Mouse (Mus musculus): ENCODE results near the gene Kcna2. TPM values are rescaled to one million over a fixed set of nuclear protein-coding genes. Genes with fewer than 3 reads are reported as not detected.

Kcna2 gene
- polyA plus RNA-seq, 1 experiment from 2014 or later = 0.05 TPM

DNA sequence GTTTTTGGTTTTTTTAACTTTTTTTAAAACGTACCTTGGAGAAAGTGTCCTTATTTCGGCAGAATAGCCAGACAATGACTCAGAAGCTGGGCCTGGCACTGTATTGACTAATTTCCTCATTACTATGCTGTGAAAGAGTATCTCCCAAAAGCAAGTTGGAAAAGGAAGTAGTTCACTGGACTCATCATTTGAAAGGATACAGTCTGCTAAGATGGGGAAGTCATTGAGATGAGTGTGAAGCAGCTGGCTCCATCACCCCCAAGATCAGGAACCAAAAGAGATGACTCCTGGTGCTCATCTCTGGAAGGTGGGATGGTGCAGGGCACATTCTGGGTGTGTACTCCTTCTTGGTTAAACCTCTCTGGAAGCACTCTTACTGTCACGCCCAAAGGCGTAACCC lies 13.5 kb upstream of the Kcna2 start:
- 87% methylated on average over 4 of the region's 4 CpGs for WGBS

GRCm38 (mm10) chr3:107088820-107089219 lies 12.1 kb upstream of the Kcna2 start:
- WGBS = 89% methylated on average over 3 of the region's 3 CpGs
- TF ChIP-seq CTCF (IDR thresholded peaks at IDR 0.05; ENCODE audit: low read depth) = no peak
- H3K36me3 ChIP-seq (ENCODE audit: control insufficient read depth, insufficient read depth) = no peaks in the 10 kb centered on the region

More for the DNA sequence above, 13.5 kb upstream of the Kcna2 start:
- Histone ChIP-seq H3K4me2 (replicated peaks; ENCODE audit: low read depth) (no peak overlapping the region), H3K9me3 (ENCODE audit: control insufficient read depth) (no peaks in the 10 kb centered on the region), H3K36me3 (ENCODE audit: control insufficient read depth, insufficient read depth) (no peaks in the 10 kb centered on the region), H3K9ac (ENCODE audit: low read depth, low read length) (no peak overlapping the region), H3K27ac (ENCODE audit: low read depth, low read length) (no peak overlapping the region), H3K4me1 (replicated peaks; ENCODE audit: control insufficient read depth, insufficient read depth, low read length) (no peaks in the 10 kb centered on the region), H3K4me3 (ENCODE audit: low read depth, low read length) (no peak overlapping the region), H3K27me3 (replicated peaks; ENCODE audit: control insufficient read depth, insufficient read depth, low read length) (no peaks in the 10 kb centered on the region)
- no peak for TF ChIP-seq CTCF (IDR thresholded peaks at IDR 0.05; ENCODE audit: low read depth)
- no peak for ATAC-seq

GRCm38 (mm10) chr3:107089475-107089874 lies 11.5 kb upstream of the Kcna2 start:
- TF ChIP-seq CTCF (IDR thresholded peaks at IDR 0.05; ENCODE audit: low read depth) = no peak
- ATAC-seq = no peak
- no peak overlapping the region for H3K4me2 ChIP-seq (replicated peaks; ENCODE audit: low read depth)
- 61% methylated on average over 3 of the region's 3 CpGs for WGBS
- no peaks in the 10 kb centered on the region for H3K27me3 ChIP-seq (replicated peaks; ENCODE audit: control insufficient read depth, insufficient read depth, low read length)
- no peaks in the 10 kb centered on the region for H3K4me1 ChIP-seq (replicated peaks; ENCODE audit: control insufficient read depth, insufficient read depth, low read length)
- no peaks in the 10 kb centered on the region for H3K36me3 ChIP-seq (ENCODE audit: control insufficient read depth, insufficient read depth)
- no peak overlapping the region for H3K9ac ChIP-seq (ENCODE audit: low read depth, low read length)
- no peak overlapping the region for H3K4me3 ChIP-seq (ENCODE audit: low read depth, low read length)
- H3K27ac ChIP-seq (ENCODE audit: low read depth, low read length) = no peak overlapping the region
- no peaks in the 10 kb centered on the region for H3K9me3 ChIP-seq (ENCODE audit: control insufficient read depth)

More at GRCm38 (mm10) chr3:107088820-107089219, 12.1 kb upstream of the Kcna2 start:
- no peak overlapping the region for H3K27ac ChIP-seq (ENCODE audit: low read depth, low read length)
- no peak for ATAC-seq
- no peaks in the 10 kb centered on the region for H3K9me3 ChIP-seq (ENCODE audit: control insufficient read depth)
- H3K4me3 ChIP-seq (ENCODE audit: low read depth, low read length) = no peak overlapping the region
- H3K27me3 ChIP-seq (replicated peaks; ENCODE audit: control insufficient read depth, insufficient read depth, low read length) = no peaks in the 10 kb centered on the region
- no peaks in the 10 kb centered on the region for H3K4me1 ChIP-seq (replicated peaks; ENCODE audit: control insufficient read depth, insufficient read depth, low read length)
- no peak overlapping the region for H3K4me2 ChIP-seq (replicated peaks; ENCODE audit: low read depth)
- no peak overlapping the region for H3K9ac ChIP-seq (ENCODE audit: low read depth, low read length)

- Histone ChIP-seq H3K9ac (ENCODE audit: low read depth, low read length) (no peak overlapping the region), H3K9me3 (ENCODE audit: control insufficient read depth) (no peaks in the 10 kb centered on the region), H3K27me3 (replicated peaks; ENCODE audit: control insufficient read depth, insufficient read depth, low read length) (no peaks in the 10 kb centered on the region), H3K4me1 (replicated peaks; ENCODE audit: control insufficient read depth, insufficient read depth, low read length) (no peaks in the 10 kb centered on the region), H3K4me3 (ENCODE audit: low read depth, low read length) (no peak overlapping the region), H3K27ac (ENCODE audit: low read depth, low read length) (no peak overlapping the region), H3K36me3 (ENCODE audit: control insufficient read depth, insufficient read depth) (no peaks in the 10 kb centered on the region), H3K4me2 (replicated peaks; ENCODE audit: low read depth) (no peak overlapping the region)
- 67% methylated on average over 7 of the region's 7 CpGs for WGBS
- TF ChIP-seq CTCF (IDR thresholded peaks at IDR 0.05; ENCODE audit: low read depth) = no peak
- no peak for ATAC-seq
These were observed 10.9 kb upstream of the Kcna2 start for GRCm38 (mm10) chr3:107090001-107090400.

DNA sequence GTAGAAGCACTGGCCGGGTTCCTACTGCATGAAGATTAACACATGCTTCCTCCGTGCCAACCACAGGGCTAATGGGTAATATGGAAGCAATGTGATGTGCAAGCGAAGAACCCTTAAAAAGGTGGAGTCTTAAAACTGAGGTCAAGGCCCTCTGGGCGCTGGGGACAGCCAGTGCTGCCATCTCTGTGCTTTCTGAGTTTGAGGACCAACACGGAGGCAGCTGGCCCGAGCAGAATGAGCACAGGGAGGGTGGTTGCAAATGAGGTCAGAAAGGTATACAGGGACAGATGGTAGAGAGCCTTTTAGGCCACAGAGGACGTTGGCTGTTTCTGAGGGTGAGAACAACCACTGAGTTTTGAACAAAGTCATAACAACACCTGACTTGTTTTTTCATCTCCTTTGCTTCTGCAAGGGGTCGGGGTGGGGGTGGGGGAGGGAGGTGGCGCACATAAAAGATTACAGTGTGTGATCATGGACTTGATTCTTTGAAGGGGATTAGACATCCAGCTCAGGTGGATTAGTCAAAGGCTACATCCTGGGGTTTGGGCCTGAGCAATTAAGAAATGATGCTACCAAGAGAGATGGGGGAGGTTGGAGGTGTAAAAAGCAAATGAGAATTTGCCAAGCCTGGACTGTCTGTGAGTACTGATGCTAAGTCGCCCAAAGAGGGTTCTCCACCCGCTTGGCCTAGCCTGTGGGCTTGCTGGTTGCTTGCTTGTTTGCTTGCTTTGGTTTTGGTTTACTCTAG lies 10.4 kb upstream of the Kcna2 start:
- WGBS = 62% methylated on average over 11 of the region's 11 CpGs
- Histone ChIP-seq H3K4me1 (replicated peaks; ENCODE audit: control insufficient read depth, insufficient read depth, low read length) (no peaks in the 10 kb centered on the region), H3K36me3 (ENCODE audit: control insufficient read depth, insufficient read depth) (no peaks in the 10 kb centered on the region), H3K4me2 (replicated peaks; ENCODE audit: low read depth) (no peak overlapping the region), H3K9ac (ENCODE audit: low read depth, low read length) (no peak overlapping the region), H3K27me3 (replicated peaks; ENCODE audit: control insufficient read depth, insufficient read depth, low read length) (0 out of 2 replicates have a peak, but pooled peaks cover 2% of the 10 kb centered on the region), H3K9me3 (ENCODE audit: control insufficient read depth) (no peaks in the 10 kb centered on the region), H3K27ac (ENCODE audit: low read depth, low read length) (no peak overlapping the region), H3K4me3 (ENCODE audit: low read depth, low read length) (no peak overlapping the region)
- TF ChIP-seq CTCF (IDR thresholded peaks at IDR 0.05; ENCODE audit: low read depth) = no peak
- ATAC-seq = no peak

DNA sequence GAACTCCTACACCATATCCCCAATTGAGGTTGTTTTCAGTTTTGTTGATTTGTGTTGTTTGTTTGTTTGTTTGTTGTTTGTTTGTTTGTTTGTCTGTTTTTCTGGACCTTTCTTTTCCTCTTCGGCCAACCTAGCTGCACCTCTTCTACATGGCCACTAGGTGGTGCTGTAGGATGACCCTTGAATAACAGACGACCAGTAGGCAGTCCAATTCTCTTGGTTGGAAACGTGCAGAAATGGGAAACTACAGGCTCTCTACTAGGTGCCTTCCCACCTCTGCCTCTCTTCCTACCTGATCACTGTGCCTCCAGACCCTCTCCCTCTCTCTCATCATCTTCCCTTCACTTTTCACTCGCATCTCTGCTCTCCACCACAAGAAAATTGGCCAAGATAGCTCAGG lies 6.9 kb upstream of the Kcna2 start:
- TF ChIP-seq CTCF (IDR thresholded peaks at IDR 0.05; ENCODE audit: low read depth) = peak; percentile 92
- no peak overlapping the region for H3K9ac ChIP-seq (ENCODE audit: low read depth, low read length)

More for the DNA sequence above, 6.9 kb upstream of the Kcna2 start:
- Histone ChIP-seq H3K27ac (ENCODE audit: low read depth, low read length) (no peak overlapping the region), H3K4me2 (replicated peaks; ENCODE audit: low read depth) (no peak overlapping the region), H3K4me3 (ENCODE audit: low read depth, low read length) (no peak overlapping the region), H3K9me3 (ENCODE audit: control insufficient read depth) (no peaks in the 10 kb centered on the region), H3K27me3 (replicated peaks; ENCODE audit: control insufficient read depth, insufficient read depth, low read length) (0 out of 2 replicates have a peak, but pooled peaks cover 2% of the 10 kb centered on the region), H3K36me3 (ENCODE audit: control insufficient read depth, insufficient read depth) (no peaks in the 10 kb centered on the region), H3K4me1 (replicated peaks; ENCODE audit: control insufficient read depth, insufficient read depth, low read length) (no peaks in the 10 kb centered on the region)
- no peak for ATAC-seq
- WGBS = 3% methylated on average over 4 of the region's 4 CpGs

Measured in intestine, postnatal 0 days (tissue).